Mouse (Mus musculus): ENCODE data around the gene Gm18596.
"Not testable (repeated sequence)": the region's sequence is repeated elsewhere in the genome, so short reads cannot be mapped to it uniquely, and the experiment has no call there.

The Gm18596 gene

GRCm38 (mm10) chr10:77741924-77742688 is at the start of gene Gm18596:
TSS of gene Gm18596 (minus strand) at chr10:77742638.
- not testable (repeated sequence) for DNase-seq (ENCODE audit: low spot score)

DNA sequence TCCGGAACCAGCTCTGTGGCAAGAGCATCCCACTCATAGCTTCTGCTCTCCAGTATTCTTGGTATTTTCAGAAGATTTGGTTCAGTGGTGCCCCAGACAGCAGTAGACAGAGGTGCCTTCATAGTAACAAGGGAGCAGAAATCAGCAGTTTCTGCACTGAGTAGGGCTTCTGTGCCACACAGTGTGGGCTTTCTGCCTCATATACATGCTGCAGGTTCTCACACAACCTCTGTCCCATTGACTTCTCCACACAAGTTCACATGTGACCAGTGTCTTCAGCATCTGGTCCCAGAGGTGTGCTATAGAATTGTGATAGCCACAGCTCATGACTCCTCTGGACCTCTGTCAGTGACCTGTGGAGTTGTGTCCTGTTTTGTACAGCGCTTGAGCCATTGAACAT is 46.2 kb upstream of the Gm18596 start:
- no peak for DNase-seq (ENCODE audit: low spot score)

DNA sequence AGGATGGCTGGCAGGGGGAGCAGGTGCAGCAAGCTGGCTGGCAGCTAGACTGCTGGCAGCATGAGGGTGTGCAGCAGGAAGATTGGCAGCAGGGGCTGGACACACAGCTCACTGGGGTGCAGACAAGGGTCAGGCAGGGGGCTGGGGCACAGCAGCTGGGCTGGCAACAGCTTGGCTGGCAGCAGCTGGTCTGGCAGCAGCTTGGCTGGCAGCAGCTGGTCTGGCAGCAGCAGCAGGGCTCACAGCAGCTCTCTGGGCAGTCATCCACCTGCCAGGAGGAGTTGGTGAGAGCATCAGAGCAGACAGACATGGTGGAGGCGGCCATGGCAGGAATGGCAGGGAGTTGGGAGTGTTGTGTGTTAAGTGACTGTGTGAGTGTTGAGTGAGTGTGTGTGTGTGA is 45.4 kb upstream of the Gm18596 start, which contains the start of gene Gm7137:
Gene Gm7137 (minus strand): TSS at position 325 of the 400 bp plus-strand sequence.
- DNase-seq (ENCODE audit: low spot score), result not testable (repeated sequence)

DNA sequence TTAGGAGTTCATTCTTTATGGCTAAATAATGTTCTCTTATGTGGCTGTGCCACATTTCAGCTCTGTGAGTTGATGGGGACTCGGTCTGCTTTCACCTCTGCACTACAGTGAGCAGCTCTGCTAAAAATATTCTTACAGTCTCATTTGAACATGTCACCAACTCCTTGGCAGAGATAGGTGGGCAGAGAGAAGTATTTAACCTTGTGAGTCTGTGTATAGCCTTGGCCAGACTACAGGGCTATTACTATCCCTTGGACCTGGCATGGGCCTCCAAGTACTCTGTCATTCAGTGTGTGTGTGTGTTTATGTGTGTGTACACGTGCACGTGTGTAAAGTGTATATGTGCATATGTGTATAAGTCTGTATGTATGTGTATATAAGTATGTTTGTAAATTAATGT is 41.0 kb upstream of the Gm18596 start:
- DNase-seq (ENCODE audit: low spot score), result not testable (repeated sequence)

- DNase-seq (ENCODE audit: low spot score), result not testable (repeated sequence)
Measured at GRCm38 (mm10) chr10:77782442-77782841, 40.0 kb upstream of the Gm18596 start, which contains the start of gene Gm3250. TSS of gene Gm3250 (minus strand) at chr10:77782542.

GRCm38 (mm10) chr10:77776844-77777243 is 34.4 kb upstream of the Gm18596 start, which contains the start of gene Gm7138:
TSS of gene Gm7138 (minus strand) at chr10:77776944.
- not testable (repeated sequence) for DNase-seq (ENCODE audit: low spot score)

GRCm38 (mm10) chr10:77772142-77772541 is 29.7 kb upstream of the Gm18596 start:
- DNase-seq (ENCODE audit: low spot score), result not testable (repeated sequence)

- DNase-seq (ENCODE audit: low spot score), result not testable (repeated sequence)
Measured at GRCm38 (mm10) chr10:77771225-77771624, 28.8 kb upstream of the Gm18596 start, which contains the start of gene Gm3238. TSS of gene Gm3238 (minus strand) at chr10:77771325.

GRCm38 (mm10) chr10:77769727-77770126 is 27.3 kb upstream of the Gm18596 start:
- no peak for DNase-seq (ENCODE audit: low spot score)

- DNase-seq (ENCODE audit: low spot score), result not testable (repeated sequence)
Measured at GRCm38 (mm10) chr10:77759582-77759981, 17.1 kb upstream of the Gm18596 start, which contains the start of gene Gm3233. TSS of gene Gm3233 (minus strand) at chr10:77759682.

DNA sequence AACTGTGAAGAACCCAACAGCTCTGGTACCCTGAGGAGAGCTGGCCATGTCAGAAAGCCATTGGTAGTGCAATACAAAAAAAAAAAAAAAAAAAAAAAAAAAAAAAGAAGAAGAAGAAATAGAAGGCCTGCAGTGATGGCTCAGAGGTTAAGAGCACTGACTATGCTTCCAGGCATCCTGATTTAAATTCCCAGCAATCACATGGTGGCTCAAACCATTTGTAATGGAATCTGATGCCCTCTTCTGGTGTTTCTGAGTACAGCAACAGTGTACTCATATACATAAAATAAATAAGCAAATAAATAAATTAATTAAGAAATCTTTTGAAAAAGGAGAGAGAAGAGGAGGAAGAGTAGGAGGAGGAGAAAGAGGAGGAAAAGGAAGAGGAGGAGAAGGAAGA is 11.0 kb upstream of the Gm18596 start:
- DNase-seq (ENCODE audit: low spot score), result no peak

GRCm38 (mm10) chr10:77752312-77752711 is 9.9 kb upstream of the Gm18596 start:
- DNase-seq (ENCODE audit: low spot score), result not testable (repeated sequence)

DNA sequence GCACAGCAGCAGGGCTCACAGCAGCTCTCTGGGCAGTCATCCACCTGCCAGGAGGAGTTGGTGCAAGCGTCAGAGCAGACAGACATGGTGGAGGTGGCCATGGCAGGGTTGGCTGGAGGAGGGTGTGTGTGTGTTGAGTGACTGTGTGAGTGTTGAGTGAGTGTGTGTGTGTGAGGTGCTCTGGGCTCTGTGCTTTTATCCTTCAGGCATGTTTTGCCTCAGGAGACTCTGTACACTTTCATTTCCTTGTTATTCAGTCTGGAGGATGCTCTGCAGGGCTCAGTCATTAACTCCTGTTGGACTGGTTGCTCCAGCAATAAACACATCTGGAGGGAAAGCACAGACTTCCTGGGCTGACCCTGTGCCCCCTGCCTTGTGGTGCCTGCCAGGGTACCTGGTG is 8.8 kb upstream of the Gm18596 start, which contains the start of gene Gm9736:
Gene Gm9736 (minus strand): TSS at position 101 of the 400 bp plus-strand sequence.
- DNase-seq (ENCODE audit: low spot score), result not testable (repeated sequence)

DNA sequence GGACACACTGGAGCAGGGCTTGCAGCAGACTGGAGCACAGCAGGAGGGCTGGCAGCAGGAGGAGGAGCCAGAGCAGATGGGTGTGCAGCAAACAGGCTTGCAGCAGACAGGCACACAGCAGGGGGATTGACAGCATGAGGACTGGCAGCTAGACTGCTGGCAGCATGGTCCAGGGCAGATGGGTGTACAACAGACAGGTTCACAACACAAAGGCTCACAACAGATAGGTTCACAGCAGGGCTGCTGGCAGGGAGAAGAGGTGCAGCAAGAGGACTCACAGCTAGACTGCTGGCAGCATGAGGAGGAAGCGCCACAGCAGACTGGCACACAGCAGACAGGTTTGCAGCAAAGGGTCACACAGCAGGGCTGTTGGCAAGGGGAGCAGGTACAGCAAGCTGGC is 8.2 kb upstream of the Gm18596 start:
- DNase-seq (ENCODE audit: low spot score), result not testable (repeated sequence)

- no peak for DNase-seq (ENCODE audit: low spot score)
Measured at GRCm38 (mm10) chr10:77738929-77739328, 3.5 kb downstream of the Gm18596 start.

- DNase-seq (ENCODE audit: low spot score), result no peak
Measured at GRCm38 (mm10) chr10:77735928-77736327, 6.5 kb downstream of the Gm18596 start.

DNA sequence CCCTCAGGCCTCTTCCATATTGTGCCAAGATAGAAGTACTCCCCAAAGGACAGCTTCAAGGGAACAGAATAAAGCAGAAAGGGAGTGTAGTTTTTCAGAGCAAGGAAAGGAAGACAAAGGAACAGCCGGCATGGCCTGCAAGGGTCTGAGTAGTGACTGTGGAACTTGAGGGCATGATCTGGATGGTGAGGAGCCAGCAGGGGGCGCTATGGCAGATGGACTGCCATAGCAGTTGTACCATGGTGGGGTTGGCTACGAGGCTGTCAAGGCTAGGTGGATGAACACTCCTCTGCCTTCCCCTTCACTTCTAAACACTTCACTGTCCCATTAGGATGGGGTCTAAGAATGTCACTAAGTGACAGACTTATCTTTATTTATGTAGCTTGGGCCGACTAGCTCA is 13.2 kb downstream of the Gm18596 start:
- no peak for DNase-seq (ENCODE audit: low spot score)

GRCm38 (mm10) chr10:77728280-77728679 is 14.2 kb downstream of the Gm18596 start:
- no peak for DNase-seq (ENCODE audit: low spot score)

GRCm38 (mm10) chr10:77726186-77726585 is 16.3 kb downstream of the Gm18596 start, which contains the start of gene Gm10100:
TSS of gene Gm10100 (plus strand) at chr10:77726486.
- DNase-seq (ENCODE audit: low spot score), result no peak

DNA sequence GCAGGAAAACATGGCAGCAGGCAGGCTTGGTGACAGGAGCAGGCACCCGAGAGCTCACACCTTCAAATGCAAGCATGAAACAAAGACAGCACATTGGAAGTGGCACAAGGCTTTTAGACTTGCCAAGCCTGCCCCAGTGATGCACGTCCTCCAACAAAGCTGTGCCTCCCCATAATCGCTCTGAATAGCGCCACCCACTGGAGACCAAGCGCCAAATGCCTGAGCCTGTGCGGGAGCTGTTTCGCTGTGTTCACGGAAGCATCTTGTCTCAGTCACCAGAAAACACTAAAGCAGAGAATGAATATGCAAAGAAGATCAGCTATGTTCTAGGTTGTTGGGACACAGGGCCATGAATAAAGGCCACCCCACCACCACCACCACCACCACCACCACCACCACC is 17.6 kb downstream of the Gm18596 start:
- no peak for DNase-seq (ENCODE audit: low spot score)

DNA sequence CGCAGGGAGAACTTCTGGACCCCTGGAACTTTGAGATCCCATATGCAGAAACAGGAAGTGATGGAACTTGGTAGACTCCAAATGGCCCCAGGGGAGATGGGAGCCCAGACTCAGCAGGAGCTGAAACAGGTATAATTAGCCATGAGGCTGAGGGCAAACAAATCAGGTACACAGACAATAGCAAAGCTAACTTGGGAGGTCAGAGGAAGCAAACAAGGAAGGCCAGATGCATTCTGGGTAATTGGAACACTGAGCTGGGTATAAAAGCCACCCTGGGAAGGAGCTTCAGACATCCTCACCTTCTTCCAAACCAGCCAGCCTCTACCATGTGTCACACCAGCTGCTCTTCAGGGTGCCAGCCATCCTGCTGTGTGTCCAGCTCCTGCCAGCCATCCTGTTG is 22.1 kb downstream of the Gm18596 start, which contains the start of gene Krtap12-1:
Gene Krtap12-1 (plus strand): TSS at position 301 of the 400 bp plus-strand sequence.
- not testable (repeated sequence) for DNase-seq (ENCODE audit: low spot score)

DNA sequence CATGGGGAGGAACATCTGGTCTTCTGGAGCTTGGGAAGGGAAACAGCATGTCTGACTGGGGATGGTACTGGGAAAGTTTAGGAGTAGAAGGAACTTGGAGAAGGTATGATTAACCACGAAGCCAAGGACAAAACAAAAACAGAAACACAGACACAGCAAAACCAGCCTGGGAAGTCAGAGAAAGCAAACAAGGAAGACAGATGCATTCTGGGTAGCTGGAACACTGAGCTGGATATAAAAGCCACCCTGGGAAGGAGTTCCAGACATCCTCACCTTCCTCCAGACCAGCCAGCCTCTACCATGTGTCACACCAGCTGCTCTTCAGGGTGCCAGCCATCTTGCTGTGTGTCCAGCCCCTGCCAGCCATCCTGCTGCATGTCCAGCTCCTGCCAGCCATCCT is 26.9 kb downstream of the Gm18596 start, which contains the start of gene Gm10142:
Gene Gm10142 (plus strand): TSS at position 301 of the 400 bp plus-strand sequence.
- DNase-seq (ENCODE audit: low spot score), result no peak

- DNase-seq (ENCODE audit: low spot score), result no peak
Measured at GRCm38 (mm10) chr10:77713734-77714133, 28.7 kb downstream of the Gm18596 start.

Measured in urinary bladder, postnatal 14 days (tissue).